Mouse (Mus musculus): ENCODE data around the gene Ksr1. TPM values are rescaled to one million over a fixed set of nuclear protein-coding genes. Genes with fewer than 3 reads are reported as not detected.
A peak's percentile ranks its signal among the peaks of the same experiment; 100 is the strongest.

Gene Ksr1
- polyA plus RNA-seq, 1 experiment from 2014 or later: 4.3 TPM

GRCm38 (mm10) chr11:79166582-79167300, 20.5 kb upstream of the Ksr1 start:
- WGBS: 82% methylated on average over 4 of the region's 4 CpGs
- Histone ChIP-seq H3K36me3 (no peaks in the 10 kb centered on the region), H3K4me1 (no peaks in the 10 kb centered on the region), H3K4me2 (replicated peaks) (no peak overlapping the region), H3K4me3 (no peak overlapping the region), H3K27ac (replicated peaks) (no peak overlapping the region), H3K9ac (replicated peaks) (no peak overlapping the region), H3K9me3 (no peaks in the 10 kb centered on the region), H3K27me3 (no peaks in the 10 kb centered on the region)
- no peak for ATAC-seq (ENCODE audit: low FRiP score, low read depth)

DNA sequence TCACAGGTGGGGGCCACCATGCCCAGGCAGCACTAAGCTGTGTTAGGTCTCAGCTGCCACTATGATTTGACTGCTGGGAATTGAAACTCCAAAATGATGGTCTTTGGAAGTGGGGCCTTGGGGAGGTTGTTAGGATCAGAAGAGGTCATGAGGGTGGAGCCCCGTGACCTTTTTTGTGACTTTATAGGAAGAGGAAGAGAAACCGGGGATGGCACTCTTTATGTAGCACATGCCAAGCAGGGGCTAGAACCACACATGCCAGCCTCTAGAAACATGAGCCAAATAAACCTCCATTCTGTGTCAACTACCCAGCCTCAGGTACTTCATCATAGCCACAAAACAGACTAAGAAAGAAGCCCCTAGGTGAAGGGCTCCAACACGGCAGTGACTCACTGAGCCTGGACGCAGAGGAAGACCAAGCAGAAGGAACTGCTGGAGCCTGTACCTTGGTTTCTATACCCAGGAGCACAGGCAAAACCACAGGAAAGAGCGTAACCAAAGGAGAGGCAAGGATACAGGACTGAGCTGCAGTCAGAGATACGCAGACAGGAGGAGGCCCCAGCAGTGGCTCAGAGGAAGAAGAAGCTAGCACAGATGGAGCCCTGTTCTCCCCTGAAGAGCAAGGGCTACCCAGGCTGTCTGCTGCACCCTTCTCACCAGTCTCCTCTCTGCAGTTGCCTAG, 15.0 kb upstream of the Ksr1 start:
- Histone ChIP-seq H3K36me3 (no peaks in the 10 kb centered on the region), H3K9ac (replicated peaks) (no peak overlapping the region), H3K27me3 (no peaks in the 10 kb centered on the region), H3K4me3 (no peak overlapping the region), H3K4me1 (no peaks in the 10 kb centered on the region), H3K9me3 (no peaks in the 10 kb centered on the region), H3K27ac (replicated peaks) (no peak overlapping the region), H3K4me2 (replicated peaks) (no peak overlapping the region)
- WGBS: 90% methylated on average over 6 of the region's 6 CpGs
- ATAC-seq (ENCODE audit: low FRiP score, low read depth): no peak

- H3K4me3 ChIP-seq: no peak overlapping the region
- no peak overlapping the region for H3K27ac ChIP-seq (replicated peaks)
- no peak overlapping the region for H3K4me2 ChIP-seq (replicated peaks)
- 87% methylated on average over 6 of the region's 6 CpGs for WGBS
- ATAC-seq (ENCODE audit: low FRiP score, low read depth): no peak
- no peaks in the 10 kb centered on the region for H3K36me3 ChIP-seq
- H3K9ac ChIP-seq (replicated peaks): no peak overlapping the region
- H3K27me3 ChIP-seq: no peaks in the 10 kb centered on the region
- no peaks in the 10 kb centered on the region for H3K9me3 ChIP-seq
- no peaks in the 10 kb centered on the region for H3K4me1 ChIP-seq
Observed at GRCm38 (mm10) chr11:79160127-79160526, 13.9 kb upstream of the Ksr1 start.

- Histone ChIP-seq H3K9ac (replicated peaks) (no peak overlapping the region), H3K36me3 (no peaks in the 10 kb centered on the region), H3K27ac (replicated peaks) (no peak overlapping the region), H3K4me1 (no peaks in the 10 kb centered on the region), H3K4me2 (replicated peaks) (no peak overlapping the region), H3K4me3 (no peak overlapping the region), H3K9me3 (no peaks in the 10 kb centered on the region), H3K27me3 (no peaks in the 10 kb centered on the region)
- 86% methylated on average over 4 of the region's 4 CpGs for WGBS
- no peak for ATAC-seq (ENCODE audit: low FRiP score, low read depth)
Observed at GRCm38 (mm10) chr11:79157729-79158128, 11.5 kb upstream of the Ksr1 start.

DNA sequence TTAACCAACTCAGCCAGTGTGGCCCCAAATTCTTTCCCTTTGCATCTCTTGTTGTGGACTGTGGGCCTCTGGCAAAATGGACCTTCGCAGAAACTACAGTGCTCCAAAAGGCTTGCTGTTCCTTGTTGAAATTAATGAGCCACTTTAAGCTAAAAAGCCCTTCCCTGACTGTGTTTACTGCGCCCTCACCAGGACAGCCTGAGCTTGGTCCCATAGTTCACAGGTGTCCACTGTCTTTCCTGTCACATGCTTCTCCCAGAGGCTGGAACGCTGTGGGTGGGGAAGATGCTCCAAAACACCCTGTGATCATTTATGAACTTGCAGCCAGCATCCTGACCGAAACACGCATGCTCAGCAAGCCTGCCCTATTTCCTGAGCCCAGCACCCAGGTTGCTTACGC, 9.1 kb upstream of the Ksr1 start:
- 69% methylated on average over 6 of the region's 6 CpGs for WGBS
- H3K9me3 ChIP-seq: no peaks in the 10 kb centered on the region
- H3K4me3 ChIP-seq: no peak overlapping the region
- H3K27ac ChIP-seq (replicated peaks): no peak overlapping the region
- no peak overlapping the region for H3K9ac ChIP-seq (replicated peaks)
- no peaks in the 10 kb centered on the region for H3K27me3 ChIP-seq
- no peak overlapping the region for H3K4me2 ChIP-seq (replicated peaks)
- no peaks in the 10 kb centered on the region for H3K4me1 ChIP-seq
- ATAC-seq (ENCODE audit: low FRiP score, low read depth): no peak
- no peaks in the 10 kb centered on the region for H3K36me3 ChIP-seq

DNA sequence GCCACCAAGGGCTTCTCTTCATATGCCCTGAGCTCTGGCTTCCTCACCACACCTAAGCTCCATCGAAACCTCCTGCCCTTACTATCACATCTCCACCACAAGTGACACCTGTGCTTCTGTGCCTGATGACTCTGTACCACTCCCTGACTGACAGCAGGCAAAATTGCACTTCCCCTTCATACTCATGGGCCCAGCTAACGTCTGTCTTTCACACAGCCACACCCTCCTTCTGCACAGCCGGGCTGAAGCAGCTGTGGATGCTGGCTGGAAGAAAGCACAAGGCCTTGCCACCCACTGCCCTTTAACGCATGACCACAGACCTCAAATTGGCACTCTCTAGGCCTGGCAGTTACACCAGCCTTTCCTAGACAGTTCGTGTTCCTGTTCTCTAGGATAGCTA, 6.5 kb upstream of the Ksr1 start:
- H3K9me3 ChIP-seq: no peaks in the 10 kb centered on the region
- no peak overlapping the region for H3K4me3 ChIP-seq
- no peak overlapping the region for H3K9ac ChIP-seq (replicated peaks)
- H3K4me2 ChIP-seq (replicated peaks): no peak overlapping the region
- WGBS: 68% methylated on average over 5 of the region's 5 CpGs
- H3K27me3 ChIP-seq: no peaks in the 10 kb centered on the region
- H3K4me1 ChIP-seq: no peaks in the 10 kb centered on the region
- ATAC-seq (ENCODE audit: low FRiP score, low read depth): no peak
- no peak overlapping the region for H3K27ac ChIP-seq (replicated peaks)
- H3K36me3 ChIP-seq: no peaks in the 10 kb centered on the region

GRCm38 (mm10) chr11:79151874-79152273, 5.7 kb upstream of the Ksr1 start:
- no peaks in the 10 kb centered on the region for H3K36me3 ChIP-seq
- no peaks in the 10 kb centered on the region for H3K4me1 ChIP-seq
- H3K4me2 ChIP-seq (replicated peaks): no peak overlapping the region
- 78% methylated on average over 7 of the region's 7 CpGs for WGBS
- no peak overlapping the region for H3K4me3 ChIP-seq
- no peak overlapping the region for H3K9ac ChIP-seq (replicated peaks)
- no peak for ATAC-seq (ENCODE audit: low FRiP score, low read depth)
- no peaks in the 10 kb centered on the region for H3K9me3 ChIP-seq
- no peaks in the 10 kb centered on the region for H3K27me3 ChIP-seq
- H3K27ac ChIP-seq (replicated peaks): no peak overlapping the region

GRCm38 (mm10) chr11:79150301-79150700, 4.1 kb upstream of the Ksr1 start:
- no peak for ATAC-seq (ENCODE audit: low FRiP score, low read depth)
- H3K4me1 ChIP-seq: peaks cover 3% of the 10 kb centered on the region
- no peaks in the 10 kb centered on the region for H3K36me3 ChIP-seq
- H3K4me2 ChIP-seq (replicated peaks): no peak overlapping the region
- H3K9me3 ChIP-seq: no peaks in the 10 kb centered on the region
- 65% methylated on average over 3 of the region's 3 CpGs for WGBS
- H3K4me3 ChIP-seq: no peak overlapping the region
- H3K27ac ChIP-seq (replicated peaks): no peak overlapping the region
- no peaks in the 10 kb centered on the region for H3K27me3 ChIP-seq
- no peak overlapping the region for H3K9ac ChIP-seq (replicated peaks)

- 91% methylated on average over 4 of the region's 4 CpGs for WGBS
- Histone ChIP-seq H3K36me3 (no peaks in the 10 kb centered on the region), H3K4me3 (no peak overlapping the region), H3K27me3 (no peaks in the 10 kb centered on the region), H3K9me3 (no peaks in the 10 kb centered on the region), H3K4me2 (replicated peaks) (no peak overlapping the region), H3K9ac (replicated peaks) (no peak overlapping the region), H3K27ac (replicated peaks) (no peak overlapping the region), H3K4me1 (peaks cover 13% of the 10 kb centered on the region)
- no peak for ATAC-seq (ENCODE audit: low FRiP score, low read depth)
Observed at GRCm38 (mm10) chr11:79149295-79149694, 3.1 kb upstream of the Ksr1 start.

- peaks cover 18% of the 10 kb centered on the region for H3K4me1 ChIP-seq
- no peak overlapping the region for H3K9ac ChIP-seq (replicated peaks)
- H3K9me3 ChIP-seq: no peaks in the 10 kb centered on the region
- no peaks in the 10 kb centered on the region for H3K36me3 ChIP-seq
- WGBS: 80% methylated on average over 4 of the region's 4 CpGs
- H3K4me2 ChIP-seq (replicated peaks): no peak overlapping the region
- H3K4me3 ChIP-seq: no peak overlapping the region
- no peak overlapping the region for H3K27ac ChIP-seq (replicated peaks)
- ATAC-seq (ENCODE audit: low FRiP score, low read depth): no peak
- H3K27me3 ChIP-seq: no peaks in the 10 kb centered on the region
Observed at GRCm38 (mm10) chr11:79148783-79149182, 2.6 kb upstream of the Ksr1 start.

- H3K27ac ChIP-seq (replicated peaks): peak overlapping the region; percentile 90
- peak overlapping the region; percentile 89 for H3K9ac ChIP-seq (replicated peaks)
- WGBS: under 1% methylated on average over 56 of the region's 62 CpGs
- peak overlapping the region; percentile 87 for H3K4me3 ChIP-seq
- no peak; the same call in none of the 2 replicates for ATAC-seq (ENCODE audit: low FRiP score, low read depth)
- no peaks in the 10 kb centered on the region for H3K27me3 ChIP-seq
- H3K4me2 ChIP-seq (replicated peaks): peak overlapping the region; percentile 81
- H3K4me1 ChIP-seq: peaks cover 35% of the 10 kb centered on the region
- H3K9me3 ChIP-seq: no peaks in the 10 kb centered on the region
- H3K36me3 ChIP-seq: no peaks in the 10 kb centered on the region
Observed at GRCm38 (mm10) chr11:79145283-79146265, 633 bp downstream of the Ksr1 start.

GRCm38 (mm10) chr11:79144741-79145140, 1.5 kb downstream of the Ksr1 start:
- Histone ChIP-seq H3K9ac (replicated peaks) (no peak overlapping the region), H3K27me3 (no peaks in the 10 kb centered on the region), H3K4me2 (replicated peaks) (peak overlapping the region; percentile 81), H3K36me3 (no peaks in the 10 kb centered on the region), H3K27ac (replicated peaks) (no peak overlapping the region), H3K9me3 (no peaks in the 10 kb centered on the region), H3K4me1 (peaks cover 35% of the 10 kb centered on the region), H3K4me3 (peak overlapping the region; percentile 87)
- no peak for ATAC-seq (ENCODE audit: low FRiP score, low read depth)
- WGBS: 69% methylated on average over 1 of the region's 1 CpGs

Data from midbrain, embryonic 12.5 days (tissue).